Mouse (Mus musculus) midbrain, embryonic 14.5 days (tissue): Measurements from ENCODE around the gene Prr36. TPM values are rescaled to one million over a fixed set of nuclear protein-coding genes. Genes with fewer than 3 reads are reported as not detected.
A peak's percentile ranks its signal among the peaks of the same experiment; 100 is the strongest.

Source experiments
- ATAC-seq: fragments of 200-750 bp; cut with Nextera tagmentation; 2 replicates; pipeline ENCODE4 v1.8.0; 2017; ENCODE audit warnings: moderate number of reproducible peaks, moderate library complexity; ENCODE audit not compliant: low FRiP score, low TSS enrichment
- DNase-seq: peaks from one replicate; pipeline ENCODE4 v3.0.0-alpha.2; 2015
- H3K27ac ChIP-seq: fragments of 300-500 bp; sonication (generic); replicated peaks from 2 replicates; pipeline ENCODE4 v1.5.1; 2014; ENCODE audit warnings: mild to moderate bottlenecking, low read depth, low read length, moderate library complexity
- H3K27me3 ChIP-seq: fragments of 300-500 bp; sonication (generic); 2 replicates; pipeline ENCODE4 v1.6.1; 2014; ENCODE audit warnings: low read length, control low read depth, mixed read lengths; ENCODE audit not compliant: control insufficient read depth, insufficient read depth
- H3K36me3 ChIP-seq: fragments of 300-500 bp; sonication (generic); 2 replicates; pipeline ENCODE4 v1.6.1; 2014; ENCODE audit warnings: low read length, control low read depth; ENCODE audit not compliant: control insufficient read depth, insufficient read depth
- H3K4me1 ChIP-seq: fragments of 300-500 bp; sonication (generic); 2 replicates; pipeline ENCODE4 v1.6.1; 2014; ENCODE audit warnings: mild to moderate bottlenecking, antibody characterized with exemption, low read length, control low read depth; ENCODE audit not compliant: control insufficient read depth, insufficient read depth
- H3K4me2 ChIP-seq: fragments of 300-500 bp; sonication (generic); 2 replicates; pipeline ENCODE4 v1.6.1; 2014; ENCODE audit warnings: mild to moderate bottlenecking, low read length, moderate library complexity
- H3K4me3 ChIP-seq: fragments of 300-500 bp; sonication (generic); replicated peaks from 2 replicates; pipeline ENCODE4 v1.5.1; 2014; ENCODE audit warnings: low read depth, low read length
- H3K9ac ChIP-seq: fragments of 300-500 bp; sonication (generic); replicated peaks from 2 replicates; pipeline ENCODE4 v1.6.1; 2014; ENCODE audit warnings: mild to moderate bottlenecking, low read length, moderate library complexity
- H3K9me3 ChIP-seq: fragments of 300-500 bp; sonication (generic); 2 replicates; pipeline ENCODE4 v1.6.1; 2016; ENCODE audit warnings: low read length, control low read depth, mixed read lengths; ENCODE audit not compliant: control insufficient read depth
- WGBS: fragments of 180-500 bp; shearing (Covaris S2); extraction: QIAGEN DNeasy Blood & Tissue Kit; methylation state at CpG from one replicate; pipeline ENCODE4 v1.1.7; 2014; 5-methylcytosine and 5-hydroxymethylcytosine counted together
- polyA plus RNA-seq: library from polyadenylated mRNA; unstranded; fragments of >200 nt; fragmentation: Nextera tagmentation; extraction: Ambion mirVana; gene quantifications from 2 replicates; pipeline ENCODE4 v1.2.1, GENCODE M21; 2014

Gene Prr36
- polyA plus RNA-seq, 1 experiment from 2014 or later: 67.1 TPM

GRCm38 (mm10) chr8:4212809-4213209, 4.5 kb downstream of the Prr36 start:
- DNase-seq (peak; percentile 55), ATAC-seq (no peak)
- H3K27me3 ChIP-seq: no peaks in the 10 kb centered on the region
- peak overlapping the region; percentile 66 for H3K9ac ChIP-seq
- H3K9me3 ChIP-seq: no peaks in the 10 kb centered on the region
- H3K4me1 ChIP-seq: peaks cover 39% of the 10 kb centered on the region
- H3K36me3 ChIP-seq: peaks cover 46% of the 10 kb centered on the region
- WGBS: 4% methylated on average over 25 of the region's 25 CpGs
- peak overlapping the region; percentile 96 for H3K4me2 ChIP-seq
- peak overlapping the region; percentile 55 for H3K27ac ChIP-seq
- peak overlapping the region; percentile 46 for H3K4me3 ChIP-seq

GRCm38 (mm10) chr8:4211097-4211496, 6.2 kb downstream of the Prr36 start:
- Histone ChIP-seq H3K36me3 (peaks cover 63% of the 10 kb centered on the region), H3K27ac (no peak overlapping the region)

GRCm38 (mm10) chr8:4207016-4207350, 10.3 kb downstream of the Prr36 start:
- H3K36me3 ChIP-seq: peaks cover 90% of the 10 kb centered on the region
- ATAC-seq: no peak

More at GRCm38 (mm10) chr8:4211097-4211496, 6.2 kb downstream of the Prr36 start:
- Histone ChIP-seq H3K4me3 (no peak overlapping the region), H3K9ac (no peak overlapping the region), H3K9me3 (no peaks in the 10 kb centered on the region), H3K4me2 (peak overlapping the region; percentile 17), H3K27me3 (no peaks in the 10 kb centered on the region), H3K4me1 (peaks cover 35% of the 10 kb centered on the region)
- ATAC-seq: no peak
- DNase-seq: no peak
- 70% methylated on average over 6 of the region's 6 CpGs for WGBS

GRCm38 (mm10) chr8:4206182-4207015, 10.9 kb downstream of the Prr36 start:
- Histone ChIP-seq H3K9me3 (no peaks in the 10 kb centered on the region), H3K4me2 (peak overlapping the region; percentile 3; the same call in 1 of the 2 replicates), H3K4me3 (no peak overlapping the region), H3K4me1 (no peaks in the 10 kb centered on the region; the same call in 1 of the 2 replicates), H3K27me3 (peaks cover 11% of the 10 kb centered on the region; the same call in 1 of the 2 replicates), H3K36me3 (peaks cover 95% of the 10 kb centered on the region), H3K9ac (peak overlapping the region; percentile 23; the same call in 1 of the 2 replicates), H3K27ac (no peak overlapping the region)
- ATAC-seq: no peak
- WGBS: 10% methylated on average over 44 of the region's 44 CpGs
- DNase-seq: peak; percentile 34

More at GRCm38 (mm10) chr8:4207016-4207350, 10.3 kb downstream of the Prr36 start:
- Histone ChIP-seq H3K27ac (no peak overlapping the region), H3K4me2 (no peak overlapping the region), H3K4me1 (no peaks in the 10 kb centered on the region; the same call in 1 of the 2 replicates), H3K27me3 (peaks cover 11% of the 10 kb centered on the region; the same call in 1 of the 2 replicates), H3K4me3 (no peak overlapping the region), H3K9ac (no peak overlapping the region; the same call in 1 of the 2 replicates), H3K9me3 (no peaks in the 10 kb centered on the region)
- 46% methylated on average over 2 of the region's 2 CpGs for WGBS
- DNase-seq: no peak

- 19% methylated on average over 38 of the region's 38 CpGs for WGBS
- no peak for DNase-seq
- Histone ChIP-seq H3K27me3 (peaks cover 11% of the 10 kb centered on the region; the same call in 1 of the 2 replicates), H3K27ac (no peak overlapping the region), H3K4me3 (no peak overlapping the region), H3K9ac (peak overlapping the region; percentile 23; the same call in 1 of the 2 replicates), H3K4me2 (no peak overlapping the region), H3K4me1 (no peaks in the 10 kb centered on the region; the same call in 1 of the 2 replicates), H3K36me3 (peaks cover 93% of the 10 kb centered on the region), H3K9me3 (no peaks in the 10 kb centered on the region)
- no peak for ATAC-seq
Observed at GRCm38 (mm10) chr8:4205246-4206123, 11.8 kb downstream of the Prr36 start.

GRCm38 (mm10) chr8:4201321-4201720, 15.9 kb downstream of the Prr36 start:
- H3K4me3 ChIP-seq: no peak overlapping the region
- WGBS: 63% methylated on average over 2 of the region's 2 CpGs
- DNase-seq: no peak
- H3K27ac ChIP-seq: no peak overlapping the region
- no peaks in the 10 kb centered on the region for H3K9me3 ChIP-seq
- H3K4me2 ChIP-seq: no peak overlapping the region
- peaks cover 11% of the 10 kb centered on the region; the same call in 1 of the 2 replicates for H3K27me3 ChIP-seq
- no peaks in the 10 kb centered on the region for H3K4me1 ChIP-seq
- H3K36me3 ChIP-seq: peaks cover 92% of the 10 kb centered on the region
- no peak for ATAC-seq
- no peak overlapping the region for H3K9ac ChIP-seq

- no peak overlapping the region for H3K9ac ChIP-seq
- no peaks in the 10 kb centered on the region for H3K9me3 ChIP-seq
- no peak for DNase-seq
- peak overlapping the region; percentile 3; the same call in 1 of the 2 replicates for H3K4me2 ChIP-seq
- ATAC-seq: peak; percentile 3; the same call in 1 of the 2 replicates
- peaks cover 5% of the 10 kb centered on the region; the same call in 1 of the 2 replicates for H3K4me1 ChIP-seq
- WGBS: 56% methylated on average over 7 of the region's 7 CpGs
- H3K27ac ChIP-seq: peak overlapping the region; percentile 70; the same call in 1 of the 2 replicates
- H3K36me3 ChIP-seq: peaks cover 70% of the 10 kb centered on the region
- H3K4me3 ChIP-seq: no peak overlapping the region
- no peaks in the 10 kb centered on the region for H3K27me3 ChIP-seq
Observed at GRCm38 (mm10) chr8:4193588-4193894, 23.7 kb downstream of the Prr36 start.

- H3K9ac ChIP-seq: no peak overlapping the region
- DNase-seq: peak; percentile 91
- H3K27me3 ChIP-seq: no peaks in the 10 kb centered on the region
- peaks cover 72% of the 10 kb centered on the region for H3K36me3 ChIP-seq
- 2% methylated on average over 18 of the region's 18 CpGs for WGBS
- H3K4me2 ChIP-seq: peak overlapping the region; percentile 3
- no peaks in the 10 kb centered on the region for H3K9me3 ChIP-seq
- peaks cover 5% of the 10 kb centered on the region; the same call in 1 of the 2 replicates for H3K4me1 ChIP-seq
- H3K27ac ChIP-seq: peak overlapping the region; percentile 70
- ATAC-seq: peak; percentile 85
- no peak overlapping the region for H3K4me3 ChIP-seq
Observed at GRCm38 (mm10) chr8:4192807-4193587, 24.3 kb downstream of the Prr36 start.
